Mouse (Mus musculus) cerebellum, adult 18-20 months (tissue): ENCODE data around the gene Cux1.

ENCODE experiments used
- DNase-seq, 2 experiments: peaks; one replicate each; pipeline ENCODE4 v3.0.0; 2021

The Cux1 gene

DNA sequence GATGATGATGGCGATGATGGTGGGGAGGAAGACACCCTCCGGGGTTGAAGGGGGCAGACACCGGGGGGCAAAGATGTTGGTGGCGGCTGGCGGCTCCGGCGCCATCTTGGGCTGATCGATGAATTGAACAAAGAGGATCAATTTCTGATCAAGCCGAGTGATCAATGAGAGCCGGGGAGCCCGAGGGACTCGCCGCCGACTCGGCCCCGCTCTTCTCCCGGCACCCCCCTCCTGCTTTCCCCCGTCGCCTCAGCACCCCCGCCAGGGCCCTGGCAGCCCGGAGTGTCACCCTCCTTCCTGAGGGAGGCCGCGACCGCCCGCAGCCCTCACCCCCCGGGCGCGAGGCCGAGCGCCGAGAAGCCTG is 496 bp downstream of the Cux1 start:
- no peak for DNase-seq

DNA sequence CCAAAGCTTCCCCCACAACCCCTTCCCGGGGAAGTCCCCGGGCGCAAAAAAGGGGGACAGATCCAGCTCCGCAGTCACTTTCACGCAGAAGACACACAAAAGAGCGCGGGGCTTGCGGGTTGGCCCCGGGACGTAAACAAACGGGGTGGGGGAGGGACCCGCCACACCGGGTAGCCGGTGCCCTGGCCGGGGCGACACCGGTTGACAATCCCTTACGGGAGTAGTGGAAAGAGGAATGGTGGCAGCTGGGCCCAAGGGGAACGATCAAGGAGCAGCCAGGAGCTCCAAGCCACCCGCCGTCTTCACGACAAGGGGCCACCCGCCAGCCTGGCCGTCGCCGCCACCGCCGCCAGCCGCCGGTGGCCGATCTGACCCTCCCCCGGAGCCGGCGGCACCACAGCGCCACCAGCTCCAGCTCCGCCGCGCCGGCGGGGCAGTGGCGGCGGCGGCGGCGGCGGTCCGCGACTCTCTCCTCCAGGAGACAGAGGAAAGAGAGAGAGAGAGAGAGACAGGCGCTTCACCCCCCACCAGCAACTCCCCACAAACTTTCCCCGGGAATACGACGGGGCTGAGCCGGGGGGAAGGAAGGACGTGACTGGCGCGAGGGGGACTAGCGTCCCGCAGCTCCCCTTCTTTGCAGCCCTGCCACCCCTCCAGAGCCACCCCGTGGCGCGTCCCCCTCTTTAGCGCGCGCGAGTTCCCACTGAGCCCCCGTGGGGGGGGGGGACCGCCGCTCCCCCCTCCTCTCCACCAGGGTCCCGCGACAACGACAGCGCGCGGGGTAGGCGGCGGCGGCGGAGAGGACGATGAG is 1.1 kb downstream of the Cux1 start:
- peak; percentile 66 to 83 for DNase-seq

DNA sequence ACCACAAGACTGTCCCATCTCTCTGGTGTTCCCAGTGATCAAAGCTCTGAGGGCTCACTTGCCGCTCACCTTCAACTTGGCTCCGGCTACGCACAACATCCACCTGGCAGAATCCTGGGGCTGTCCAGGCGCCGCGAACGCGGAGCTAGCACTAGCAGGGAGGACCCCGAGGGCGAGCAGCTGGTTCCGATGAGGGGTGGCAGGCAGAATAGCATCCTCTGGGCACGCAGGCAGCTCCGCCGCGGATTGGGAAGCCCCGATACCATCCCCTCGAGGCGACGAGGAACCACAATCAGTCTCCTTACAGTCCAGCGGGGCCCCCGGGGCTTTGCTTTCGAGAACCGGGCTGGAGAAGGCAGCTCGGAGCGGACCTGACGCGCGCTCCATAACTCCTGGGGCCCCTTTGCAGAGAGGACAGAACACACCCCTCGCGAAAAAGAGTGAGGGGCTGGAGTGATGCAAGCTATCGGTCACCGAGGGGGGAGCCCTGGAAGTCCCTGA is 1.9 kb downstream of the Cux1 start:
- DNase-seq: peak; percentile 42 to 61

DNA sequence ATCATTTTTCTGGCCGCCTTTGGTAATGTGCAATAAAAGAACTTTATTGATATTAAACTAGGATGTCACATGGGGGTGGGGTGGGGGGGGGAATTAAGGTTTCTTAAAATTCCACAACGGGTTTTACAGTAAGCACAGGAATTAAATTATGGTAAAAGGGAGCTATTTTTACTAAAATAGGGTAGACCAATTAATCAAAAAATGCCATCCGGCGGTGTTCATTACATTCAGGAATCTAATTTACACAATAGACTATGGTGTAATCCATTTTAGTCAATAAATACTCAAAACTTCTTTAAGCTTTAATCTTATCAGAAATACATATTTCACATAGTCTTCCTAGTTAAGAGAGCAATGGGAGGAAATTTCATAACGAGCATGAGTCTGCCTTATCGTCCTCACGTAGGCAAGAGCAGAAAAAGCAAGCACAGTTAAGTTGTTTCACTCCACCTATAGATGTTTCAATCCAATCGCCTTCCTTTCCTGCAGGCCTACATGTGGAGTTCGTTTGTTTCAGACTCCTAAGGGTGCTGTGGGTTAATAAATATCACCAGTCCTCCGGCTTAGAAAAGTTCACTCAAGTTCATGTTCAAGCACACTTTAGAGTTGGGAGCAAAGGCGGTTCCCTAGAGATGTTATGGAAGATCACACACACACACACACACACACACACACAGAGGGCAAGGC is 2.5 kb downstream of the Cux1 start:
- DNase-seq: no peak

DNA sequence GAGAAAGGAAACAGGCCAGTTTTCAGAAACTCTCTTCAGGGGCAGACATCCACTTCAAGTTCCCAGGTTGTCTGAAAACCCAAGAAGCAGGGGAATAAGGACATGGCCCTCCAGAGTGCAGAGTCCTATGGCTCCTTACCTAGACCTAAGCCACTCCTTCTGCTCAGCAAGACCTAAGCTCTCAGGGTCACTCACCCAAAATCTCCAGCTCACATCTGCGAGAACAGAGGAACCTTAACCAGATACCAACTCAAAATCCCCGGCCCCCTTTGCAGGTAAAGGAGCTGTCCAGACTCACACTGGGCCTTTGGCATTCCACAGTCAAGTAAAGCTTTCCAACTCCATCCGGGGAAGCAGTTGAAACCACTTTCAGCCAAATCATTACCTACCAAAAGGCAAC is 3.3 kb downstream of the Cux1 start:
- DNase-seq: no peak

DNA sequence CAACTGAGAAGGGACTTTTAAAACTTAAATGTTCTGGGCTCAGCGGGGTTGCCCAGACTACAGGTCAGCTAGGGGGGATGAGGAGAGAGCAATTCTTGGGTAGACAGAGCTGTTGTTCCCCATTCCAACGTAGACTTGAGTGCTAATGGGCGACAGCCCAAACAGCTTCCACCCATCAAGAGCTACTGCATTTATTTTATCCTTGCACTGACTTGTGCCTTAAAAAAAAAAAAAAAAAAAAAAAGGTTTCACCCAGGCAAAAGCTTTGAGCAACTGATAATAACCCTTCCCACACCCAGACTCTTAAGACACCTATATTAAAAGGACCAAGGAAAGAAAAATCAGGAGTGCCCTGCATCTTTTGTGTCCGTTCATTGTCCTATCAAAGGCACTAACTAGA is 4.2 kb downstream of the Cux1 start:
- DNase-seq: no peak

DNA sequence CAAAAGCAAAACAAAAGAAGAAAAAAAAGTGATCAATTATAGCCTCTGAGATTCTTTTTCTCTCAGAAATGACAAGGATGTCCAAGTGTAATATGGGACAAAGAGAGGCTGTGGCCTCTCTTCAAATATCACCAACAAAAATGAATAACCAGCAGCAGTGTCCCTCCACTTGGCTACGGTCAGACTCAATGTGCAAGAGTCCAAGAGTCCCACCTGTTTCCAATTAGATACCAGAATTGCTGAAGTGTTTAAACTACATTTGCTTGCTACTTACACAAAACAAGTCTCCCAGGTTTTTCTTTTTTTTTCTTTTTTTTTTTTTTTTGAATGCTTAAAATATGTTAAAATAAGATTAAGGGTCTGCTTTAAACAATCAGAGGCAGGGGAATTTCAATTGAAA is 5.1 kb downstream of the Cux1 start:
- no peak for DNase-seq

DNA sequence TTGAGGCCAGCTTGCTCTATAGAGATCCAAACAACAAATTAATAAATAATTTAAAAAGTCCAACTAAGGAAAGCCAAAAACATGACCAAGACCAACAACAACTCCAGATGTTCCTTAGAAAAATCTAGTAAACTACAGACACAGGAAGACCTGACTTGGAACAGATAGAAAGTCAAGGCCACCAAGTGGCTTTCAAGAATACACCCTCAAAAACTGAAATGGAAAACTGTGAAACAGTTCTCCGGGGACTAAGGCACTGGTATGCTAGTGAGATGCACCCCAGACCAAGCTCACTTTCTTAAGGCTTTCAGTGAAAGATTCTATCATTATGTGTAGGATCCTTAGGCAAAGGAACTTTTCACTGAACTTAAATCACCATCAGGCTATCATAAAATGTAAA is 5.6 kb downstream of the Cux1 start:
- DNase-seq: no peak

DNA sequence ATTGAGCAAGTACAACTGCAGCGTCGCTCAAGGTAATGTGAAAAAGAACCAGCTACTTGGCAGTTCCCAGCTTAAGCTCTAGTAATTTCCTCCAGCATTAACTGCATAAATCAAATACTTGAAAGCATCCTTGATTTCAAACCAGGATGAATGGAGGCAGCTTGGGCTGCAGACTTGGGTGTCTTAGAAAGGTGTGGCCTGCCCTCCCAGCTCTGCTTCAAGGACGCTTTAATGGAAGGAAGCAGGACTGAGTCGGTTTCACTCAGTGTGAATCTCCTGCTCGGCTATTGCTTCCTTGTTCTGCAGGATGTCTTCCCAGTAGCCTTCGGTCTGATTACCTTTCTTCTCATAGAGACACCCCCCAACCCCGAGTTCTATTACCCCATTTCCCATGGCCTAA is 6.6 kb downstream of the Cux1 start:
- no peak for DNase-seq

DNA sequence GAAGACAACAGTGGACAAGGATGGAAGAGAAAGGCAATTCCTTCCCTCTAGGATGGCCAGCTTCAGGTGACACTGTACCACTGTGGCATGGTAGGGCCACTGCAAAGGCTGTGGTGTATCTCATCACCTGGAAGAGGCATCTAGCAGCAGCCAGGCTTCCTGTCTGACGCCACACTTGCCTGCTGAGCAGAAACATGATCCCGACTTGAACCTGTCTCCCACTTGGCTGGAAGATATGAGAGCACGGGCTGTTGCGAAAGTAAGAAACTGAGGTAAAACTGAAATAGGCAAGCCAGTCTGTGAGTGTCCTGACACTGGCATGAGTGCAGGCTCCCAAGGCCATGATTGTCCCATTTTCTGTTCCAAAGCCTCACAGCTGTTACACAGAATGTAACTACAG is 9.8 kb downstream of the Cux1 start:
- DNase-seq: no peak

DNA sequence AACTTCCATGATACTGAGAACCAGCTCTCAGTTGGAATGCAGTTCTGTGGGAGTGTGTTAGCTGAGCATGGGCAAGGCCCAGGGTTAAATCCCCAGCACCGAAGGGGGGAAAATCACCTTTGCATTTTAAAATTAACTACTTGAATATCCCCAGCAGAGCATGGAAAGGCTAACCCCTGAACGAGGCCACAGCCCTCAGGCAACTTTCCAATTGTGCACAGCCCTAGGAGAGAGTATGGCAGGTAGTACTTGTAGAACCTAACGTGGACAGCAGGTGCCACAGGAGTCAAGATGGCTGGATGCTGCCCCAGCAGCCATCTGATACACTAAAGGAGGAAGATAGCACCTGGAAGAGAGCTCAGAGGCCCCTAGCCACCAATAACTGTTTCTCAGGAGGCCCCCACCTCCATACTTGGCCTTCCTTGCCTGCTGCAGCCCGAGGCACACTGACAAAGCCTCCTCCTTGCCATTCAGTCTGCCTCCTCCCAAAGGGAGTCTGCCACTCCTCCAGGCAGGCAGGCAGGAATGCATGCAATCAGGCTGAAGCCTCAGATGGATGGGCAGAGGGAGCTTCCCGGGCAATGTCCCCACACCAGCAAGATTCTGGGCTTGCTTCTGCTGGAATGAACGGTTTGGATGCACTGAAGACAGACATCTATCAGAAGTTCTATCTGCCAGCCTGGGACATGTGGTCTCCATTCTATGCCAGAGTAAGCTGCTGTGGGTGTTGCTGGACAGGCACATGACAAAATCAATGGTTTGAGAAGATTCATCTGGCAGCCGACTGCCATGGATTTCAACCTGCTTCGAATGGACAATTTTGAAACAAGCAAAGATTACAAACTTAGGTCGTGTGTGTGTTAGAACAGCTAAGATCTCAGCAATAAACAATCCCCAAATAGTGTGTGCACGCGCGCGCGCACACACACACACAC is 10.7 kb downstream of the Cux1 start:
- no peak for DNase-seq

DNA sequence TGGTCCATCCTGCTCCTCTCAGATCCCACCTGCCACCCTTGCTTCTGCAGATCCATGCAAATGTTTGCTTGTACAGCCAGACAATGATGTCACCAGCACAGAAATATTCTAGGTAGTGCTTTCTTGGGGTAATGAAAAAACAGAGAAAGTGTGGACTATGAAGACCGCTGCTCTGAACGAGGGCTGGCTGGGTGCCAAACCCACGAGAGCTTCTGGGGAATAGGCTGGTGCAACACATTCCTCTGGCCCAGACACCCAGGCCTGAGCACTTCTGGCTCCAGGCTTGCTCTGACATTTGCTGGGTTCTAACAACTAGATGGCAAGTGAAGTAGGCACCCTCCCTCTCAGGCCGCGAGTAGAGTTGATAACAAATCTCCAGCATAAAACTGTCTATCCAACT is 11.6 kb downstream of the Cux1 start:
- peak; percentile 46 to 63 for DNase-seq

DNA sequence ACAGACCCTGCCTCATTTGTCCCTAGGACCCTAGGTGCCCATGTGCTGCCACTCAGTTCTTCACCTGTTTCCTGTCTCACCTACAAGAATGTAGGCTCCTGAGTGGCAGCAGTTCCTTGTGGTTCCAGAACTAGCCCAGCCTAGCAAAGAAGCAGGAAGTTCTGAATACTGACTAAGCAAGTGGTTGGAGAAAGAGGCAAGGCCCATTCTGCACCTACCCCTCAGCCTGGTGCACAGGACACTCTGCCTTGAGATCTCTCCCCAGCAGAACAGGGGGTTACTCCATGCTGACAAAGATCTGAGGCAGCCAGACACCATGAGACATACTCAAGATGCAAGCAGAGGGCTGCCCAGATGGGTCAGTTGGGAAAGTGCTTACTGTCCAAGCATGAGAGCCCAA is 14.5 kb downstream of the Cux1 start:
- DNase-seq: no peak

DNA sequence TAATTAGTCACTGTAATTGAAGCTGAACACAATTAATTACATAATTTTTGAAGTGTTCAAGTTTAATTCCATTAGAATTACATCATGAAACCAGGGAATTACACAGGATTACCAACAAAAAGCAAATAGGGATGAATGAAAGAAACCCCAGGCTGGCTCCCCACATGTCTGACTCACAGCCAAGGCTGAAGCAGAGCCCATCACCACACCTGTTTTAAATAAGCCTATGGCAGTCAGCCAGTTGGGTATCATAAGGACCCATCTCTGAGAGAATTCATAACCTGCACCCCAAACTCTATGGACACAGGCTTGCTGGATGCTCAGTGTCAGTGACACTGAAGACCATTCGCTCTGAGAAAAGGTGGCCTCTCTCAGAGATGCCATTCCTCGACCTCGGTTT is 15.2 kb downstream of the Cux1 start:
- DNase-seq: no peak

DNA sequence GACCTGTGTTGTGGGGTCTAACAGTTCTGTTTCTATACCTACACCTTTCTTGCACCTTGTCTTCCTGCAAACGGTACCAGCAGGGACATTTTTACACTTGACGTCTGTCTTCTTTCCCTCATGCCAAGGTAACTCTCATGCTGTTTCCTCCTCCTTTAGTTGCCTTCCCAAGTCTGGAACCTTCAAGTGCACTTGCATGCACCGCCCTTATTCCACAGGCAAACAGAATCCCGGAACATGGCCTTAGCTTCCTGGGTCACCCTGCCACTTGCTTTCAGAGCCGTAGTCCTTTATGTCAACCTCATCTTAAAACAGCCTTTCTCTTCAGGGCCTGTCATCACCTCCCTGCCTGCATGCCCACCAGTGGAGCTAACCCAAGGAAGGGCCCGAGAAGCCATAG is 15.7 kb downstream of the Cux1 start:
- no peak for DNase-seq

DNA sequence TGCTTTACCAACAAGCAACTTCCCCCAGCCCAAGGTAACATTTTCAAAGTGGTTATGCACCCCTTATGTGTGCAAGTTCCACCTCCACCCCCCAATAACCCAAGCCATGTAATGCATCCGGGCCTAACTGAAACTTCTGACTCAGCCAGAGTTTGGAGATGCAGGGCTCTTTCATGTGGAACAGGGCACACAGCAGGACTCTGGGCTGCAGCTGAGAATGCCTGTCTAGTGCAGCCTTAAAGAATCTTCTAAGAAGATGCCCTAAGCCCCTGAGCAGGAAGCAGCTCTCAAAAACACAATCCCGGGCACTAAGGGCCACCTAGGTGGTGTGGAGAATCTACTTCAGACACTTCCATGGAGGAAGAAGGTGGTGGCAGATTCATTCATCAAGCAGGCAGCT is 16.6 kb downstream of the Cux1 start:
- no peak for DNase-seq

DNA sequence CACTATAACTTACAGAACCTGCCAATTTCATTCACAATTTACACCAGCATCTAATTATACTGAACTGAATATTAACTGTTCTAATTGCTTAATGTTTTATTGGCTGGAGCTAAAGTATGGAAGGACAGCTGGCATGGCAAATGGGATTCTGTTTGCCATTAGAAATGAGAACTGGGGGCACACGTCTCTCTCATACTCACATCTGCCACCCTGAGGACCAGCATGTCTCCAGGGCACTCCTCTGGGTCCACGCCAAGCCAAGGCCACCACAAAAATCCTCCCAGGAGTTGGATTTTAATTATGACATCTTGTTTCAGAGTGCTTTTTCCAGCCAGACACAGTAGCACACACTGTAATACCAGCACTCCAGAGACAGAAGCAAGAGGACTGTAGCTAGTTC is 18.5 kb downstream of the Cux1 start:
- no peak for DNase-seq

DNA sequence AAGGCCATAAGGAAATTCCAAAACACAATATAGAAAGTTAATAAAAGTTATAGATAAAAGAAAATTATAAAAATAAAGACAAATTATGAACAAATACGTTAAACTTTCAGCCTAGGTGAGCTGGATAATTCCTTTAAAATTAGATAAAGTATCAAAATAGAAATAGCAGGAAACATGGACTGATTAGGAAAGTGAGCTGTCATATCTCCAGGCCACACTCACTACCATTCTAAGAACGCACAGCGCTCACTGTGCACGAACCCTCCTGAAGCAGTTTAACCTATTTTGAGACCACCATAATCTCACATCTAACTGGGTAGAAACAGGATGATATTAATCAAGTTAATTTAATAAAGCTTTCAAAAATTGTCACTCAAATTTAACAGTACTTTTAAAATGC is 22.2 kb downstream of the Cux1 start:
- DNase-seq: no peak

DNA sequence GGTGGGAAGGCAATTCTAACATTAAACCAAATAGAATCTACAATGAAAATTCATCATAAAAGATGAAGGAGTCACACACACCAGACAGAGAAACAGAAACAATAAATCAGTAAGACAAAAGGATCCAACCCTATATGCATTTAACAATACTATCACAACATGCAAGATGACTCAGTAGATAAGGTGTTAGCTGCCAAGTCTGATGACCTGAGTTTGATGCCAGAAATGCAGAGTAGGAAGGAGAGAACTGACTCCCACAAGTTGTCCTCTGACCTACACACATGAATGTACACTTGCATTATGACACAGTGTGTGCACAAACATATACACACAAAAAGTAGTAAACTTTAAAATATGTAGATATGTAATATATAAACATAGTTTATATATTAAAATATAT is 24.1 kb downstream of the Cux1 start:
- DNase-seq: no peak

DNA sequence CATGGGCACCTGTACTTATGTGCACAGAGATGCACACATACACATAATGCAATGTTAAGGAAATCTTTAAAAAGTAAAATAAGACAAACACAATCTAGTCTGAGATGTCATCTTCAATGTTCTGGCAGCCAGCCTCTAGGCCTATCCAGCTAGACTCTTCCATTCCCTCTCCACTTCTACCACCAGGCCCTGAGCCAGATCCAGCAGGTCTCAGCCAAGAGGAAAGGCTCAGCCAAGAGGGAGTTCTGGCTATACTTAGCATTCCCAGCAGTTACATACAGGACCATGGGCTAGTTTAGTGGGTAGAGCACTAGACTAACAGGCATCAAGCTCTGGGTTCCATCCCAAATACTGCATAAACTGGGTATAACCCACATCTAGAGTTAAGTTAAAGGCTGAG is 26.3 kb downstream of the Cux1 start:
- peak; percentile 87 to 95 for DNase-seq

DNA sequence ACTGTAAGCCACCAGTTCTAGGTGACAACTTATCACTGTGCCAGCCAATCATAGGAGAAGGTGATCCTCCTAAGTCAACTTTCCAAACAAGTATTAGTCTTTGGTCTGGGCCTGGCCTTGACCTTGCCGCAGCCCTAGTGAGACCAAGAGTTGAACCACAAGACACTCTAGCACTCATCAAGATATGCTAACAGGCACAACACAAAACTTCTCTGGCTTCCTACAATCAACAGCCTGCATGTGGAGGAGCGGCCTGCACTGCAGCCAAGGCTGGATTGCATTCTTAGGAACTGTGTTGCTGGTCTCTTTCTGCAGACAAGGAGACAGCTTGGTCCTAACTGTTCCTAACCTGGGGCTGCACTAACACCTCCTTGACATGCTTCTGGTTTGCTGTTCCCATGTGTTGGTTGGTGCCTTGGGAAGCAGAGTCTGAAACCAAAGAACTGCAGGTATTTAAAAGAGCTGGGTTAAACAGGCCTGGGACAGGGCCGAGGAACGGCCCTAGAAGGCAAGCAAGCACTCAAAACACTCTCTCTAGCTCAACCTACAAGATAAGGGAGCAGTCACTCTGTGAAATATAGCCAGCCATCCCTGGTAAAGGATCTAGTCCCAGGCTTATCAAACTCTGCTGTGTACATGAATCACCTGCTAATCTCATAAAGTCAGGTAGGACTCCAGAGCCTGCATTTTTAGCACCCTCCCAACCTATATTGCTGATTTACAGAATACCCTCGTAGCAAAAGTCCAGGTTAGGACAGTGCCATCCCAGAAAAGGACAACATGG is 27.0 kb downstream of the Cux1 start:
- DNase-seq: no peak

DNA sequence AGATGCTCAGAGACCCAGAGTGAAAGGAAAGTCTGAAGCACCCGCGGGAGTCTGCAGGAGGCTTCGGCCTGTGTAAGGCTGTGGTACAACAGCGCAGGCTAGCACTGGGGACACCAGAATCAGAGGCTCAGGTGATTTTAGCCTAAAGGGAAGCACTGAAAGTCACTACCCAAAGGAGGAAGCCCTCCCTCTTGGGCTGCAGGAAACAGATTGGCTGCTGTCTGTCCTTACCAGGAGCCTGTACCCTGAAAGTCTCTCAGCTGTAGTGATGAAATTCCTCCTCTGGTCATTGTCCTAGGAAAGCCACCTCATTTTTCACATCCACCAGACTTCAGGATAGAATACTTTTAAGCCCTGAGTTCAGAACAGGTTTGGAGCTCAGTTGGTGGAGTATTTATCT is 30.5 kb downstream of the Cux1 start:
- no peak for DNase-seq
